In the genomic region with DNA sequence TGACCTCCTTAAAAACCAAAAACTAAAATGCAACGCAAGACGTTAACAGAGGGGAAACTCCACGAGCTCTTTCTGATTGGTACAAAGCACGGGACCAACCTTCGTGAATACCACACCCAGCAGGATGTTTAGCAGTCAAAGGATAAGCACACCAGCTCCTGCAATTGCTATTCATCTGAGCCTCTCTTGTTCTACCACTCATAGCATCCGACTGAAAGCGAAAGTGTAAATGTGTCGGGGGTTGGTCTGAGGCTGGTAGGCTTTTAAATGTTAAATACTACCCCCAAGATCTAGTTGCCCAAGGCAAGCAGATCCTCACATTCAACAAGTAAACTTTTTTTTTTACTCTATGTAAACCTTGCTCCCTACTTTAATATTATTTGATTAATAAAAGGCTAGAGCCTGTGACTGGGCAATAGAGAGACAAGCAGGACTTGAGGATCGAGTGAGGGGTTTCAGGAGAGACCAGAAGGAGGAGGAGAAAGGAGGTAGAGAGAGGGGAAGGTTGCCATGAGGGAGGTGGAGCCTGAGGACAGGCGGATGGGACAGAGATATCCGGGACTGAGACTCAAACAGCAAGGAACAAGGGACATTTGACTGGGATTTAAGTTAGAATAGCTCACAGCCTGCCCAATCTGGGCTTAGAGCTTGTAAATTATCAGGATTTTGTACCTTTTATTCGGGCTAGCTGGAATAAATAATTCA, we compare ENCODE assay signal across 8 mouse cellular contexts. TPM values are rescaled to one million over a fixed set of nuclear protein-coding genes. Genes with fewer than 3 reads are reported as not detected.
DNase-seq lines count a peak whose midpoint lies in the region; ATAC-seq and TF ChIP-seq lines count a peak whose summit lies in the region.

No protein-coding gene starts in this region.

- H3K9ac ChIP-seq in heart, embryonic 16.5 days (ENCODE audit: low read length), result peak overlapping the region; percentile 43
- 0 out of 2 replicates have a peak overlapping the region, but pooled peaks have one; percentile 31 for H3K9ac ChIP-seq in stomach, embryonic 16.5 days (ENCODE audit: low read length)

- H3K36me3 ChIP-seq in spleen, adult 2 months (ENCODE audit: control insufficient read depth, insufficient read depth, low read length), result no peaks in the 10 kb centered on the region
- H3K36me3 ChIP-seq in heart, embryonic 16.5 days (ENCODE audit: control insufficient read depth, insufficient read depth), result no peaks in the 10 kb centered on the region
- no peaks in the 10 kb centered on the region for H3K36me3 ChIP-seq in stomach, embryonic 16.5 days (ENCODE audit: control insufficient read depth, insufficient read depth, low read length)

- peak overlapping the region; percentile 86 for H3K27ac ChIP-seq in spleen, adult 2 months (ENCODE audit: insufficient read depth, low read length)
- H3K27ac ChIP-seq in heart, embryonic 16.5 days (ENCODE audit: low read length), result no peak overlapping the region
- no peak overlapping the region for H3K27ac ChIP-seq in stomach, embryonic 16.5 days (ENCODE audit: low read length)

- TF ChIP-seq POLR2A in spleen, adult 2 months (IDR thresholded peaks at IDR 0.05; ENCODE audit: low read depth, low read length), result no peak

- H3K4me3 ChIP-seq in spleen, adult 2 months (ENCODE audit: extremely low read depth, insufficient read depth, insufficient read length), result peak overlapping the region; percentile 37
- H3K4me3 ChIP-seq in heart, embryonic 16.5 days (ENCODE audit: low read length), result peak overlapping the region; percentile 41
- H3K4me3 ChIP-seq in stomach, embryonic 16.5 days (replicated peaks; ENCODE audit: low read length), result peak overlapping the region; percentile 25

- TF ChIP-seq CTCF in spleen, adult 2 months (IDR thresholded peaks at IDR 0.05; ENCODE audit: extremely low read depth, insufficient read depth, insufficient read length, insufficient replicate concordance), result no peak

- peak in 1 of 2 experiments; percentile 69 for DNase-seq in spleen, adult 2 months (ENCODE audit: low read depth in 1 of 2, low spot score in 2 of 2)
- DNase-seq in spleen, postnatal 14 days (ENCODE audit: low spot score in 2 of 2), result no peak
- DNase-seq in lung, postnatal 10 days, result peak; percentile 20
- no peak for DNase-seq in retina, embryonic 14.5 days (ENCODE audit: low spot score)
- DNase-seq in urinary bladder, postnatal 4 days (ENCODE audit: low spot score in 2 of 2), result no peak
- DNase-seq in cerebellum, postnatal 14 days, result no peak

- H3K27me3 ChIP-seq in spleen, adult 2 months (ENCODE audit: control insufficient read depth, insufficient read depth, low read length), result no peaks in the 10 kb centered on the region
- no peaks in the 10 kb centered on the region for H3K27me3 ChIP-seq in heart, embryonic 16.5 days (ENCODE audit: control insufficient read depth, insufficient read depth, low read length)
- H3K27me3 ChIP-seq in stomach, embryonic 16.5 days (ENCODE audit: control insufficient read depth, insufficient read depth, low read length), result no peaks in the 10 kb centered on the region

- H3K4me1 ChIP-seq in spleen, adult 2 months (ENCODE audit: control insufficient read depth, insufficient read depth, insufficient read length), result peaks cover 5% of the 10 kb centered on the region; the same call in 1 of the 2 replicates
- no peaks in the 10 kb centered on the region for H3K4me1 ChIP-seq in heart, embryonic 16.5 days (ENCODE audit: control insufficient read depth, insufficient read depth, low read length)
- no peaks in the 10 kb centered on the region for H3K4me1 ChIP-seq in stomach, embryonic 16.5 days (ENCODE audit: control insufficient read depth, insufficient read depth, low read length)

- no peaks in the 10 kb centered on the region for H3K9me3 ChIP-seq in heart, embryonic 16.5 days (replicated peaks; ENCODE audit: control insufficient read depth, low read length)
- no peaks in the 10 kb centered on the region for H3K9me3 ChIP-seq in stomach, embryonic 16.5 days (replicated peaks; ENCODE audit: control insufficient read depth, low read length)

- no peak for ATAC-seq in heart, embryonic 16.5 days (replicated peaks; ENCODE audit: extremely low read depth, insufficient read depth, low FRiP score)
- ATAC-seq in stomach, embryonic 16.5 days (ENCODE audit: insufficient read depth, low FRiP score), result no peak

- WGBS in spleen, adult 2 months, result 6% methylated on average over 12 of the region's 12 CpGs
- WGBS in heart, embryonic 16.5 days, result 9% methylated on average over 12 of the region's 12 CpGs
- 12% methylated on average over 12 of the region's 12 CpGs for WGBS in stomach, embryonic 16.5 days

- H3K4me2 ChIP-seq in heart, embryonic 16.5 days (ENCODE audit: low read depth, low read length), result peak overlapping the region; percentile 64
- peak overlapping the region; percentile 50 for H3K4me2 ChIP-seq in stomach, embryonic 16.5 days (ENCODE audit: low read depth, low read length)

RNA-seq across cellular contexts. Expression of gene Rbbp6, which starts 25.0 kb away (rescaled TPM):
- 8.6 and 8.8 TPM in 2 replicates for polyA plus RNA-seq in spleen, adult 2 months (2012; rRNA removed)
- polyA plus RNA-seq in heart, embryonic 16.5 days (2015; fragmentation: Nextera tagmentation; extraction: Ambion mirVana), result 16.5 and 17.2 TPM in 2 replicates
- 21.9 and 23.7 TPM in 2 replicates for polyA plus RNA-seq in stomach, embryonic 16.5 days (2015; fragmentation: Nextera tagmentation; extraction: Ambion mirVana)
